Mouse (Mus musculus) G1E (cell line): ENCODE data around the gene Klc3. TPM values are rescaled to one million over a fixed set of nuclear protein-coding genes. Genes with fewer than 3 reads are reported as not detected.

Source experiments
- ATAC-seq: 2 replicates; pipeline ENCODE4 v1.8.0; 2016; ENCODE audit warnings: mild to moderate bottlenecking; ENCODE audit not compliant: insufficient number of reproducible peaks, poor library complexity, low FRiP score, severe bottlenecking; ENCODE audit errors: extremely low read depth
- DNase-seq: peaks from one replicate; pipeline ENCODE4 v3.0.0; 2012; ENCODE audit warnings: low spot score
- H3K27me3 ChIP-seq: 2 replicates; pipeline ENCODE4 v1.6.1; 2012; ENCODE audit warnings: mild to moderate bottlenecking, low read length, inconsistent platforms; ENCODE audit not compliant: insufficient read depth
- H3K36me3 ChIP-seq: replicated peaks from 2 replicates; pipeline ENCODE3; 2012; ENCODE audit warnings: mild to moderate bottlenecking, inconsistent platforms
- H3K4me1 ChIP-seq: 2 replicates; pipeline ENCODE4 v1.6.1; 2012; ENCODE audit warnings: low read depth, low read length, inconsistent platforms, mixed read lengths; ENCODE audit not compliant: insufficient read depth
- H3K4me3 ChIP-seq: 2 replicates; pipeline ENCODE4 v1.5.1; 2012; ENCODE audit warnings: low read depth, mild to moderate bottlenecking, inconsistent platforms, low read length, moderate library complexity, mixed read lengths
- H3K9me3 ChIP-seq: replicated peaks from 2 replicates; pipeline ENCODE4 v1.6.1; 2012; ENCODE audit warnings: inconsistent platforms
- CTCF ChIP-seq: IDR thresholded peaks from 2 replicates; pipeline ENCODE4 v1.5.1; 2012; ENCODE audit warnings: low read depth, low read length, inconsistent platforms, mixed read lengths
- GATA1 ChIP-seq: IDR thresholded peaks from 2 replicates; pipeline ENCODE4 v1.6.1; 2012; ENCODE audit warnings: borderline replicate concordance, low read length, inconsistent platforms, mixed read lengths
- GATA2 ChIP-seq: IDR thresholded peaks from 2 replicates; pipeline ENCODE4 v1.6.1; 2012; ENCODE audit warnings: low read depth, low read length, inconsistent platforms, borderline replicate concordance
- POLR2AphosphoS5 ChIP-seq: IDR thresholded peaks from 2 replicates; pipeline ENCODE4 v1.6.1; 2012; ENCODE audit warnings: low read depth, low read length, inconsistent platforms; ENCODE audit not compliant: insufficient replicate concordance
- TAL1 ChIP-seq: conservative IDR thresholded peaks from 2 replicates; pipeline ENCODE4 v1.6.1; 2012; ENCODE audit warnings: low read depth, low read length, inconsistent platforms, mixed read lengths
- polyA plus RNA-seq: library from polyadenylated mRNA; stranded (reverse); fragments of >175 nt; gene quantifications from 2 replicates; pipeline ENCODE4 v1.2.3, GENCODE M21; 2012
- total RNA-seq, 2 experiments: library from RNA; stranded (forward) in 1 of 2; stranded (reverse) in 1 of 2; fragments of 200-1000 nt in 1 of 2; fragments of >200 nt in 1 of 2; fragmentation: Nextera tagmentation in 1 of 2; gene quantifications; 2 replicates each; pipeline ENCODE4 v1.2.3; 2014 to 2017

Klc3 gene
- total and polyA plus RNA-seq, 3 experiments = 0.11 to 0.69 TPM; not detected in 1

DNA sequence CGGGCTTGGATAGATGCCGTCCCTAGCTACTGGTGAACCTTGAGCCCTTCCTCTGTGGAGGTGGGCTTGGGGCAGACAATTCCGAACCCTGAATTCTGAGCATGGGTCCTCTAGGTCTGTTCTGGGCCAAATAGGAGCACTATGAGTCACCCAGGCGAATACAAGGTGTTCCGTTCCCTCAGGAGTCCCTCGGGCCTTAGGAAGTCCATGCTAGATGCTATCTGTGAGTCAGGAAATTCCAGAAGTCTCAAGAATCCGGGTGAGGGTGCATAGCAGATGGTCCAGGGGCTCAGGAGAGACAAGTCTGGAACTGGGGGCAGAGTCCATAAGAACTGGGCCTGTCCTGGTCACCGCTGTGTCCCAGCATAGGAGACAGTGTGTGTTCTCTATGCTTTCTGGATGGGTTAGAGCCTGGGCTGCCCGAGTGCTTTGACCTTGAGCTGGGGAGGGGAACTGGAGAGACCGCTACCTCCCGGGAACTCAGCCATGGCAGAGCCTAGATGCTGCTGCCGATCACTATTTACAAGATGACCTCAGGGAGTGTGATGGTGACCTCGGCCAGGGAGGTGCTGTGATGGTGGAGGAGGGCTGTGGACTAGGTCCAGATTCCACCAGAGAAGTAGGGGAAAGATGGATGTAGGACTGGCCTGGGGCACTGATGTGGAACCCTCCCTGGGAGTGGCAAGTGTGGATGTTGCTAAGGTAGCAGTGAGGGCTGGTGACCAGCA, 54.6 kb downstream of the Klc3 start:
- DNase-seq = no peak
- peaks cover 74% of the 10 kb centered on the region for H3K36me3 ChIP-seq
- H3K27me3 ChIP-seq = no peaks in the 10 kb centered on the region
- ATAC-seq = no peak
- no peaks in the 10 kb centered on the region for H3K9me3 ChIP-seq
- H3K4me3 ChIP-seq = no peak overlapping the region
- TF ChIP-seq GATA2 (no peak), GATA1 (no peak), CTCF (no peak), TAL1 (no peak), POLR2AphosphoS5 (no peak)
- peaks cover 16% of the 10 kb centered on the region for H3K4me1 ChIP-seq

DNA sequence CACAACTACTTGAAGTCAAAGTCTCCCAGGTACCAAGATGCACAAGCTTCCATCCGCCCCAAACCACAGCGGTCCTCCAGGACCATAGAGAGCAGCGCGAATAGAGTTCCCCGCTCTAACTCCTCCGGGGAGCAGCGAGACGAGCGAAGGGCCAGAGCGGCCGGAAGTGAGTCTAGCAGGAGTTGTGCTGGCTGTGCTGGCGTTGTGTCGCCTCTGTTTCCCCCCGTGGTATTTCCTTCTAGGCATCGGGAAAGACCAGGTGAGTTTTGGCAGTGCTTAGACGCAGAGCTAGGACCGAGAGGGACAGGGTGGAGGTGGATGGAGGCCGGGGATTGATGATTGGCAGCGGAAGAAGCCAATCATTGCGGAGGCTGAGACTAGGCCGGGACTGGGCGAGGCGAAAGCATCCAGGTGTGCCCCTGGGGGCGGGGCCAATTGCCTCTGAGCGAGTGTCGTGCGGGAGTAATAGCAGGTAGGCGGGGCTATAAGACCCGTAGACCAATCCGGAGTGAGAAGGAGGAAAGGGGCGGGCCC, 58.9 kb downstream of the Klc3 start:
- Histone ChIP-seq H3K4me3 (peak overlapping the region; percentile 79), H3K36me3 (peaks cover 37% of the 10 kb centered on the region), H3K4me1 (peaks cover 22% of the 10 kb centered on the region), H3K9me3 (no peaks in the 10 kb centered on the region), H3K27me3 (peaks cover 6% of the 10 kb centered on the region; the same call in 1 of the 2 replicates)
- TF ChIP-seq POLR2AphosphoS5 (no peak), GATA1 (no peak), GATA2 (no peak), CTCF (no peak), TAL1 (no peak)
- peak; percentile 97 for DNase-seq
- peak; percentile 90 for ATAC-seq

Other genes with a start within 250 kb of the Klc3 start
Only the 20 nearest of the 23 such genes appear.
- gene Gpr4, start 191.6 kb downstream of the Klc3 start, total RNA-seq (2014; fragmentation: Nextera tagmentation) = 0.30 TPM in 1 of 2 replicates, not detected in the other
- gene Gpr4, start 191.6 kb downstream of the Klc3 start, total RNA-seq (2017) = 0.11 and 0.12 TPM in 2 replicates
- 0.06 and 0.16 TPM in 2 replicates for gene Gpr4, start 191.6 kb downstream of the Klc3 start, polyA plus RNA-seq
- gene Opa3, start 175.8 kb downstream of the Klc3 start, total RNA-seq (2014; fragmentation: Nextera tagmentation) = 13.8 and 14.2 TPM in 2 replicates
- 14.8 and 15.2 TPM in 2 replicates for gene Opa3, start 175.8 kb downstream of the Klc3 start, total RNA-seq (2017)
- 7.7 and 8.4 TPM in 2 replicates for gene Opa3, start 175.8 kb downstream of the Klc3 start, polyA plus RNA-seq
- 146 and 171 TPM in 2 replicates for gene Vasp, start 132.3 kb downstream of the Klc3 start, total RNA-seq (2014; fragmentation: Nextera tagmentation)
- 239 and 292 TPM in 2 replicates for gene Vasp, start 132.3 kb downstream of the Klc3 start, total RNA-seq (2017)
- 560 and 712 TPM in 2 replicates for gene Vasp, start 132.3 kb downstream of the Klc3 start, polyA plus RNA-seq
- gene Ppm1n, start 124.0 kb downstream of the Klc3 start, total RNA-seq (2014; fragmentation: Nextera tagmentation) = not detected in 2 replicates
- not detected in 2 replicates for gene Ppm1n, start 124.0 kb downstream of the Klc3 start, total RNA-seq (2017)
- not detected in 2 replicates for gene Ppm1n, start 124.0 kb downstream of the Klc3 start, polyA plus RNA-seq
- 0.73 and 0.98 TPM in 2 replicates for gene Rtn2, start 121.5 kb downstream of the Klc3 start, total RNA-seq (2014; fragmentation: Nextera tagmentation)
- gene Rtn2, start 121.5 kb downstream of the Klc3 start, total RNA-seq (2017) = 0.06 and 0.11 TPM in 2 replicates
- 0.94 and 0.96 TPM in 2 replicates for gene Rtn2, start 121.5 kb downstream of the Klc3 start, polyA plus RNA-seq
- 0.19 TPM in 1 of 2 replicates, not detected in the other for gene Fosb, start 94.1 kb downstream of the Klc3 start, total RNA-seq (2014; fragmentation: Nextera tagmentation)
- gene Fosb, start 94.1 kb downstream of the Klc3 start, total RNA-seq (2017) = 0.29 and 0.38 TPM in 2 replicates
- 0.50 and 0.61 TPM in 2 replicates for gene Fosb, start 94.1 kb downstream of the Klc3 start, polyA plus RNA-seq
- 26.9 and 39.9 TPM in 2 replicates for gene Ercc1, start 59.3 kb downstream of the Klc3 start, total RNA-seq (2014; fragmentation: Nextera tagmentation)
- 29.7 and 50.1 TPM in 2 replicates for gene Ercc1, start 59.3 kb downstream of the Klc3 start, total RNA-seq (2017)
- 97.7 and 105 TPM in 2 replicates for gene Ercc1, start 59.3 kb downstream of the Klc3 start, polyA plus RNA-seq
- gene Cd3eap, start 44.6 kb downstream of the Klc3 start, total RNA-seq (2014; fragmentation: Nextera tagmentation) = 9.3 and 10.8 TPM in 2 replicates
- 22.3 and 25.6 TPM in 2 replicates for gene Cd3eap, start 44.6 kb downstream of the Klc3 start, total RNA-seq (2017)
- 56.2 and 57.8 TPM in 2 replicates for gene Cd3eap, start 44.6 kb downstream of the Klc3 start, polyA plus RNA-seq
- 8.5 and 15.2 TPM in 2 replicates for gene Ppp1r13l, start 44.4 kb downstream of the Klc3 start, total RNA-seq (2014; fragmentation: Nextera tagmentation)
- 0.93 and 1.1 TPM in 2 replicates for gene Ppp1r13l, start 44.4 kb downstream of the Klc3 start, total RNA-seq (2017)
- 32.9 and 38.0 TPM in 2 replicates for gene Ppp1r13l, start 44.4 kb downstream of the Klc3 start, polyA plus RNA-seq
- 17.2 and 18.4 TPM in 2 replicates for gene Ercc2, start 22.1 kb downstream of the Klc3 start, total RNA-seq (2014; fragmentation: Nextera tagmentation)
- 14.8 and 20.2 TPM in 2 replicates for gene Ercc2, start 22.1 kb downstream of the Klc3 start, total RNA-seq (2017)
- 36.0 and 40.6 TPM in 2 replicates for gene Ercc2, start 22.1 kb downstream of the Klc3 start, polyA plus RNA-seq
- gene Ckm, start 672 bp upstream of the Klc3 start, total RNA-seq (2014; fragmentation: Nextera tagmentation) = not detected in 2 replicates
- gene Ckm, start 672 bp upstream of the Klc3 start, total RNA-seq (2017) = 0.05 and 0.12 TPM in 2 replicates
- gene Ckm, start 672 bp upstream of the Klc3 start, polyA plus RNA-seq = not detected in 2 replicates
- 17.8 and 21.3 TPM in 2 replicates for gene Mark4, start 54.7 kb upstream of the Klc3 start, total RNA-seq (2014; fragmentation: Nextera tagmentation)
- 2.7 and 4.3 TPM in 2 replicates for gene Mark4, start 54.7 kb upstream of the Klc3 start, total RNA-seq (2017)
- gene Mark4, start 54.7 kb upstream of the Klc3 start, polyA plus RNA-seq = 34.7 and 46.5 TPM in 2 replicates
- not detected in 2 replicates for gene Exoc3l2, start 59.2 kb upstream of the Klc3 start, total RNA-seq (2014; fragmentation: Nextera tagmentation)
- gene Exoc3l2, start 59.2 kb upstream of the Klc3 start, total RNA-seq (2017) = not detected in 2 replicates
- 0.02 TPM in 1 of 2 replicates, not detected in the other for gene Exoc3l2, start 59.2 kb upstream of the Klc3 start, polyA plus RNA-seq
- 4.6 and 5.2 TPM in 2 replicates for gene Bloc1s3, start 104.3 kb upstream of the Klc3 start, total RNA-seq (2014; fragmentation: Nextera tagmentation)
- 4.2 and 5.2 TPM in 2 replicates for gene Bloc1s3, start 104.3 kb upstream of the Klc3 start, total RNA-seq (2017)
- gene Bloc1s3, start 104.3 kb upstream of the Klc3 start, polyA plus RNA-seq = 5.7 and 6.0 TPM in 2 replicates
- 87.2 and 92.8 TPM in 2 replicates for gene Trappc6a, start 104.3 kb upstream of the Klc3 start, total RNA-seq (2014; fragmentation: Nextera tagmentation)
- gene Trappc6a, start 104.3 kb upstream of the Klc3 start, total RNA-seq (2017) = 141 and 200 TPM in 2 replicates
- gene Trappc6a, start 104.3 kb upstream of the Klc3 start, polyA plus RNA-seq = 537 and 654 TPM in 2 replicates
- gene Nkpd1, start 113.7 kb upstream of the Klc3 start, total RNA-seq (2014; fragmentation: Nextera tagmentation) = 0.53 and 0.92 TPM in 2 replicates
- 0.22 and 0.41 TPM in 2 replicates for gene Nkpd1, start 113.7 kb upstream of the Klc3 start, total RNA-seq (2017)
- 0.55 TPM in 2 replicates for gene Nkpd1, start 113.7 kb upstream of the Klc3 start, polyA plus RNA-seq
- gene Ppp1r37, start 159.0 kb upstream of the Klc3 start, total RNA-seq (2014; fragmentation: Nextera tagmentation) = 22.4 and 23.0 TPM in 2 replicates
- 10.9 and 13.1 TPM in 2 replicates for gene Ppp1r37, start 159.0 kb upstream of the Klc3 start, total RNA-seq (2017)
- 68.4 and 71.2 TPM in 2 replicates for gene Ppp1r37, start 159.0 kb upstream of the Klc3 start, polyA plus RNA-seq
- gene Zfp296, start 173.2 kb upstream of the Klc3 start, total RNA-seq (2014; fragmentation: Nextera tagmentation) = 0.53 and 0.97 TPM in 2 replicates
- gene Zfp296, start 173.2 kb upstream of the Klc3 start, total RNA-seq (2017) = 0.81 and 0.82 TPM in 2 replicates
- gene Zfp296, start 173.2 kb upstream of the Klc3 start, polyA plus RNA-seq = 3.4 TPM in 2 replicates
- 50.8 and 51.2 TPM in 2 replicates for gene Gemin7, start 173.5 kb upstream of the Klc3 start, total RNA-seq (2014; fragmentation: Nextera tagmentation)
- gene Gemin7, start 173.5 kb upstream of the Klc3 start, total RNA-seq (2017) = 25.8 and 31.3 TPM in 2 replicates
- gene Gemin7, start 173.5 kb upstream of the Klc3 start, polyA plus RNA-seq = 52.7 and 55.4 TPM in 2 replicates
- 25.8 and 41.4 TPM in 2 replicates for gene Clasrp, start 200.4 kb upstream of the Klc3 start, total RNA-seq (2014; fragmentation: Nextera tagmentation)
- 34.2 and 35.1 TPM in 2 replicates for gene Clasrp, start 200.4 kb upstream of the Klc3 start, total RNA-seq (2017)
- 153 and 172 TPM in 2 replicates for gene Clasrp, start 200.4 kb upstream of the Klc3 start, polyA plus RNA-seq